Mouse (Mus musculus): Measurements from ENCODE around the gene Slc46a3. TPM values are rescaled to one million over a fixed set of nuclear protein-coding genes. Genes with fewer than 3 reads are reported as not detected.

Slc46a3 gene
- polyA plus RNA-seq, 1 experiment from 2014 or later, result 3.8 TPM

Other genes with a start within 250 kb of the Slc46a3 start
- 17.6 and 19.0 TPM in 2 replicates for gene Flt1, start 168.8 kb downstream of the Slc46a3 start, polyA plus RNA-seq (2015; fragmentation: Nextera tagmentation; extraction: Ambion mirVana)
- 487 and 547 TPM in 2 replicates for gene Pomp, start 34.4 kb downstream of the Slc46a3 start, polyA plus RNA-seq (2015; fragmentation: Nextera tagmentation; extraction: Ambion mirVana)
- 7.3 and 8.5 TPM in 2 replicates for gene Mtus2, start 62.5 kb upstream of the Slc46a3 start, polyA plus RNA-seq (2015; fragmentation: Nextera tagmentation; extraction: Ambion mirVana)